In genomic region chr6:92021506-92021905, GRCm38 (mm10) we compare ENCODE assay signal across 13 mouse cellular contexts. TPM values are rescaled to one million over a fixed set of nuclear protein-coding genes. Genes with fewer than 3 reads are reported as not detected.
DNase-seq lines count a peak whose midpoint lies in the region; ATAC-seq and TF ChIP-seq lines count a peak whose summit lies in the region.
"Had no signal": no experiment of that assay in that cellular context is flagged by ENCODE, and none has a peak within 500 bp of the region (broad histone marks: within the 10 kb centered on the region; RNA-seq: fewer than 3 reads in every experiment).

No protein-coding gene starts in this region.

- H3K4me1 ChIP-seq in kidney, embryonic 16.5 days (ENCODE audit: insufficient read depth, low read length): no peaks in the 10 kb centered on the region; the same call in 1 of the 2 replicates
- H3K4me1 ChIP-seq in heart, postnatal 0 days (ENCODE audit: control insufficient read depth, insufficient read depth): no peaks in the 10 kb centered on the region
- H3K4me1 ChIP-seq in limb, embryonic 15.5 days: 0 out of 2 replicates have a peak, but pooled peaks cover 2% of the 10 kb centered on the region
- H3K4me1 ChIP-seq: embryonic facial prominence, embryonic 15.5 days had no signal

- H3K4me3 ChIP-seq in kidney, embryonic 16.5 days (ENCODE audit: low read length): no peak overlapping the region
- H3K4me3 ChIP-seq in heart, postnatal 0 days (ENCODE audit: low read depth, low read length): no peak overlapping the region
- no peak overlapping the region for H3K4me3 ChIP-seq in limb, embryonic 15.5 days
- H3K4me3 ChIP-seq: embryonic facial prominence, embryonic 15.5 days; hindbrain, embryonic 15.5 days had no signal

- no peaks in the 10 kb centered on the region for H3K36me3 ChIP-seq in kidney, embryonic 16.5 days (ENCODE audit: insufficient read depth, low read length)
- H3K36me3 ChIP-seq in heart, postnatal 0 days (replicated peaks; ENCODE audit: control insufficient read depth, insufficient read depth, low read length): no peaks in the 10 kb centered on the region
- no peaks in the 10 kb centered on the region for H3K36me3 ChIP-seq in limb, embryonic 15.5 days
- H3K36me3 ChIP-seq: embryonic facial prominence, embryonic 15.5 days; hindbrain, embryonic 15.5 days had no signal

- DNase-seq in kidney, adult 9 months: no peak
- DNase-seq in gastrocnemius, postnatal 25 days: peak; percentile 75
- DNase-seq in heart, postnatal 0 days (ENCODE audit: low spot score): peak; percentile 44
- no peak for DNase-seq in cerebellum, adult 9-10 months
- DNase-seq: left cerebral cortex, postnatal 4 days had no signal

- no peaks in the 10 kb centered on the region for H3K27me3 ChIP-seq in kidney, embryonic 16.5 days (ENCODE audit: insufficient read depth, low read length)
- H3K27me3 ChIP-seq in heart, postnatal 0 days (ENCODE audit: control insufficient read depth, insufficient read depth, low read length): no peaks in the 10 kb centered on the region
- H3K27me3 ChIP-seq in limb, embryonic 15.5 days: no peaks in the 10 kb centered on the region
- H3K27me3 ChIP-seq: embryonic facial prominence, embryonic 15.5 days; hindbrain, embryonic 15.5 days had no signal

- peak; percentile 55 for ATAC-seq in kidney, embryonic 16.5 days (ENCODE audit: low FRiP score, low TSS enrichment)
- peak; percentile 80 for ATAC-seq in heart, postnatal 0 days (ENCODE audit: insufficient read depth, low read depth)
- ATAC-seq in limb, embryonic 15.5 days (ENCODE audit: insufficient number of reproducible peaks, low FRiP score, low TSS enrichment, low read depth): peak; percentile 58; the same call in 1 of the 2 replicates
- no peak for ATAC-seq in erythroblast, adult 5-6 weeks (replicated peaks; ENCODE audit: low FRiP score, poor library complexity, severe bottlenecking)
- ATAC-seq: forebrain, embryonic 14.5 days had no signal

- H3K9me3 ChIP-seq in kidney, embryonic 16.5 days (ENCODE audit: low read length): no peaks in the 10 kb centered on the region
- no peaks in the 10 kb centered on the region for H3K9me3 ChIP-seq in heart, postnatal 0 days (replicated peaks; ENCODE audit: control insufficient read depth, low read length)
- H3K9me3 ChIP-seq in limb, embryonic 15.5 days: no peaks in the 10 kb centered on the region
- H3K9me3 ChIP-seq: embryonic facial prominence, embryonic 15.5 days; hindbrain, embryonic 15.5 days had no signal

- no peak overlapping the region for H3K27ac ChIP-seq in kidney, embryonic 16.5 days (ENCODE audit: low read length)
- H3K27ac ChIP-seq in heart, postnatal 0 days (ENCODE audit: low read depth): 0 out of 2 replicates have a peak overlapping the region, but pooled peaks have one; percentile 2
- no peak overlapping the region for H3K27ac ChIP-seq in limb, embryonic 15.5 days
- H3K27ac ChIP-seq: embryonic facial prominence, embryonic 15.5 days; hindbrain, embryonic 15.5 days had no signal

- 54% methylated on average over 6 of the region's 6 CpGs for WGBS in kidney, embryonic 16.5 days
- 53% methylated on average over 6 of the region's 6 CpGs for WGBS in heart, postnatal 0 days
- 52% methylated on average over 6 of the region's 6 CpGs for WGBS in limb, embryonic 15.5 days

- no peak overlapping the region for H3K4me2 ChIP-seq in kidney, embryonic 16.5 days (replicated peaks; ENCODE audit: low read depth, low read length)
- H3K4me2 ChIP-seq in heart, postnatal 0 days (ENCODE audit: low read depth, low read length): no peak overlapping the region
- no peak overlapping the region for H3K4me2 ChIP-seq in limb, embryonic 15.5 days
- H3K4me2 ChIP-seq: embryonic facial prominence, embryonic 15.5 days; hindbrain, embryonic 15.5 days had no signal

- no peak for TF ChIP-seq EP300 in heart, postnatal 0 days (IDR thresholded peaks at IDR 0.05; ENCODE audit: low read depth)

- no peak overlapping the region for H3K9ac ChIP-seq in kidney, embryonic 16.5 days (replicated peaks; ENCODE audit: low read length)
- H3K9ac ChIP-seq in heart, postnatal 0 days (replicated peaks; ENCODE audit: low read depth, low read length): no peak overlapping the region
- H3K9ac ChIP-seq in limb, embryonic 15.5 days: no peak overlapping the region
- H3K9ac ChIP-seq: embryonic facial prominence, embryonic 15.5 days; hindbrain, embryonic 15.5 days had no signal

- TF ChIP-seq CTCF in heart, postnatal 0 days (IDR thresholded peaks at IDR 0.05; ENCODE audit: low read depth): no peak

RNA-seq across cellular contexts. Expression of gene Fgd5, which starts 42.8 kb away (rescaled TPM):
- 20.8 and 22.9 TPM in 2 replicates for polyA plus RNA-seq in kidney, embryonic 16.5 days (2015; fragmentation: Nextera tagmentation; extraction: Ambion mirVana)
- total RNA-seq in gastrocnemius, postnatal 25 days (2021): 10 to 100 TPM in 1 of 2 experiments, 1 to 10 TPM in 1; 9.9 to 10.9 TPM
- total RNA-seq in heart, postnatal 0 days (2014; rRNA removed; ENCODE audit: low replicate concordance): 12.9 and 13.3 TPM in 2 replicates
- polyA plus RNA-seq in heart, postnatal 0 days (2015; fragmentation: Nextera tagmentation; extraction: Ambion mirVana): 7.7 and 8.1 TPM in 2 replicates
- polyA plus RNA-seq in limb, embryonic 15.5 days (2015; fragmentation: Nextera tagmentation; extraction: Ambion mirVana): 10.2 and 10.3 TPM in 2 replicates
- not detected in 2 replicates for total RNA-seq in erythroblast, adult 5-6 weeks (2015; ENCODE audit: low replicate concordance)
- 0.70 TPM in 1 of 2 replicates, not detected in the other for total RNA-seq in erythroblast, adult 5-6 weeks (2017; ENCODE audit: low replicate concordance)
- total RNA-seq: megakaryocyte-erythroid progenitor cell, adult 5-6 weeks; monocyte, adult 5-6 weeks had no signal

Comparison
In these comparisons a context has a peak if more than half of its experiments do, and no peak if none do; other contexts are left out.
1. DNase-seq: peak in gastrocnemius, postnatal 25 days (single experiment) and heart, postnatal 0 days (single experiment); none in kidney, adult 9 months (single experiment) and cerebellum, adult 9-10 months (single experiment).